Mouse (Mus musculus) naive thymus-derived CD4-positive, alpha-beta T cell, adult 5 months (primary cell): ENCODE results near the gene Efna5. TPM values are rescaled to one million over a fixed set of nuclear protein-coding genes. Genes with fewer than 3 reads are reported as not detected.

Experiments
- polyA plus RNA-seq: library from polyadenylated mRNA; unstranded; fragments of 100-300 nt; shearing (Covaris generic); gene quantifications from one replicate; pipeline ENCODE4 v1.2.1, GENCODE M21; 2017

Efna5 gene
- 0.17 TPM for polyA plus RNA-seq

GRCm38 (mm10) chr17:62881176-62881790, at the start of gene Efna5:
TSS of gene Efna5 (minus strand) at chr17:62881317.

